Mouse (Mus musculus) hindlimb bud, embryonic 11.5 days (tissue): ENCODE results near the gene Pfpl.

ENCODE experiments used
- DNase-seq: peaks from one replicate; pipeline ENCODE4 v3.0.0-alpha.2; 2012; ENCODE audit warnings: low read depth, low spot score; ENCODE audit errors: extremely low spot score

Gene Pfpl

GRCm38 (mm10) chr19:12427605-12428004 is at the start of gene Pfpl:
TSS of gene Pfpl (plus strand) at chr19:12427905.
- no peak for DNase-seq

GRCm38 (mm10) chr19:12386979-12387378 is 40.7 kb upstream of the Pfpl start, which contains the start of gene Olfr1440:
TSS of gene Olfr1440 (plus strand) at chr19:12387279.
- DNase-seq = no peak

GRCm38 (mm10) chr19:12413737-12414136 is 14.0 kb upstream of the Pfpl start:
- DNase-seq = no peak

GRCm38 (mm10) chr19:12417361-12417760 is 10.3 kb upstream of the Pfpl start, which contains the start of gene Olfr1441:
TSS of gene Olfr1441 (plus strand) at chr19:12417433.
- DNase-seq = no peak

DNA sequence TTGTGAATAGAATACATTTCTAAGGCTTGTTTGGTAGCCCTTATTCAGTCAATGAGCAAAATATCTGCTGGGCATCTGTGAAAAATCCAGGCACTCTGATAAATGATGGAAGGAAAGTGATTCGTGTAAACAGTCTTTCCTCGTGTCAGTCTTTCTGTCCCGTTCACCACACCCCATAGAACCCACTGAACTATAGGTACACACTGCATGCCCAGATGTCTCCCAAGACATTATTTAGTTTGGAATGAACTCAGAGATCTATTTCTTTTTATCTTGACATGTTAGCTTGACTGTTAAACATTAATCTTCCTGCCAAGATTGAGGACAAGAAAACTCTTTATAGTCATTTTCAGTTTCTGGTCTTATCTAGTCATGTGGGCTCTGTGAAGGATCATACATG is 9.4 kb upstream of the Pfpl start:
- DNase-seq = no peak

GRCm38 (mm10) chr19:12420555-12420954 is 7.2 kb upstream of the Pfpl start:
- DNase-seq = no peak

GRCm38 (mm10) chr19:12421680-12422079 is 6.0 kb upstream of the Pfpl start:
- no peak for DNase-seq

DNA sequence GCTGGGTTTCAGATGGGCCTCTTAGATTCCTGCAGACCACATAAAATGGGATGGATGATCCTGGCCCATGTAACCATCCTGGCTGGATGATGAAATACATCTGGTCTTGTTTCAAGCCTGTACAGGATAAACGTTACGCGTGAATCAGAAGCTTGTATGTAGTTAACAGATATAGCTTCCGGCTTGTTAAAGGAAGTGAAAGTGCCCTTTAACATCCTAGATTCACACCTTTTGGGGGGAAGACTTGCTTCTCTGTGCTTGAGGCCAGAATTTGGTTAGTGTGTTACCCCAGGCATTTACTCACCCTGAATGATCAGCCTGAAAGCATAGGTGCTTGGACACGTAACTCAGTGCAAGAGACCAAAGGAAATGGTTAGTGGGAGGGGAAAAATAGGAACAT is 604 bp upstream of the Pfpl start:
- no peak for DNase-seq

DNA sequence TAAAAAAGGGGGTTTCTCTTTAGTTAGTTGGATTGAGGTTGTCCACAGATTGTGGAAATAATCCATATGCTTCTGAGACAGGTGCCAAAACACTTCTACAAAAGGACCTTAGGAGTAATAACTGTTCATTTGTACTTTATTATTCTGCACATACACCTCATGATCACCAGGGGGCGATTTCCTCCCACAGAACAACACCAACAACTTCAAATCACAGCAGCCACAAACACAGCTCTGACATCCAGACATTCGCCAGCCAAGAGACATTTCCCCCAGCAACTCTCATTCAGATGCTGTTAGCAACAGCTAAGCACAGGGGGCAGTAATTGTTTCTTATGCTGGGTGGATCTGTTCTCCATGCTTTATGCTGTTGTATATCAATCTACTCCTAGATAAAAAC is 5.3 kb downstream of the Pfpl start:
- DNase-seq = no peak

DNA sequence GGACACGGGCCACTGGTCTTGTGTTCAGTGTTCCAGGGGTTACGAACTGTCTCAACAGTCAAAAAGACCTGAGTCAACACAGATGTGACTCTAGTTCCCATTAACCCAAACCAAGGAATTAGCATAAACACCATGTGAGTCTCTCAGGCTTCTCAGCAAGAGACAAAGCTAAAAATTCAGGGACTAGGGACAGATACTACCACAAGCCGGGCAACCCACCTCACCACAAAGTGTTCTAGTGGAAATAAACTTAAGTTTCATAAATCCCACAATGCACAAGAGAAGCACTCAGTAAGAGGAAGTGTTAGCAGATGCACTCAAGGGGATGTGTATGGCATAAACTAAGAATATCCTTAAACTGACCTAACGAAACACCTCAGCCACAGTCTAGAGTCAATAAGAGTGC is 7.3 kb downstream of the Pfpl start:
- no peak for DNase-seq

DNA sequence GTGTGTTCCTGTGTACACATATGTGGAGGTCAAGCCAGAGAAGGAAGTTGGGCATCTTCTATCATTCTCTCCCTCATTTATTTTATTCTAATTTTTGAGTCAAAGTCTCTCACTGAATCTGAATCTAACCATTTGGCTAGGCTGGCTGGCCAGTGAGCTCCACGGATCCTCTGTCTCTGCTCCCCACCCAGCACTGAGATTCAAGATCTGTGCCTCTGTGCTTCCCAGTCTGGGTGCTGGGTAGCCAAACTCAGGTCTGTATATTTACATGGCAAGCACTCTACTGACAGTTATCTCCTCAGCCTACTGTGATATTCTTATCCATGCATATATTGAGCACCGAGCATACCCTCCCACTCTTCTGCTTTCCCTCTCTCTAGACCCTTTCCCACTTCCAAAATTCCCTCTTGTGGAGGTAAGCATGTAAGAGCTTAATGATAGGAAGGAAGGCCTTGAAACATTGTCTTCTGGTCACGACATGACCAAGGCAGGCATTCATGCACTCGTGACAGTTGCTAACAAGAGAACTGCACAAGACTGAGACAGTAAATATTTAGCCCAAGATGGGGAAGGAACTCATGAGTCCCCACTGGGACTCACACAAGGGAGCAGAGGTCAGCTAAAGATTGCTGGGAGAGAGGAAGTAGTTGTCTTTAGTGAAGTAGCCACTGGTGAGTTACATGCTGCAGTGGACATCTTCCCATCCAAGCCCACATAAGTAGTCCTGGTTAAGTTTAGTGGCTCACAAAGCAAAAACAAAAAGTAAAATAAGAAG is 8.2 kb downstream of the Pfpl start:
- no peak for DNase-seq

DNA sequence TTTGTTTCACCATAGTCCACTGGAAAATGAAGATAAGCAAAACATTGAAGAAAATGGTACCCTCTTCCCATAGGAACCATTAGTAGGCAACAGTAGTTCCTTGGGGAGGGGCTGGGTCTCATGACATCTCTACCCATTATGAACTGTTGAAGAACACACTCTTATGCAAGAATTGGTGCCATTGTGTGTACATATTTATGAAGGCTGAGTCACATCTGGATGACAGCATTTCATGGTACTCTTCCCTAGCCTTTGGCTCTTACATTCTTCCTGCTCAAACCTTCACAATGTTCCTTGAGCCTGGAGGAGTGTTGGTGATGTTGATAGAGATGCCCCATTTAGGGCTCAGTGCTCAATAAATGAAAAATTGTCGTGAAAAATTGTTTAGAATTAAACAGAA is 11.9 kb downstream of the Pfpl start:
- DNase-seq = no peak

DNA sequence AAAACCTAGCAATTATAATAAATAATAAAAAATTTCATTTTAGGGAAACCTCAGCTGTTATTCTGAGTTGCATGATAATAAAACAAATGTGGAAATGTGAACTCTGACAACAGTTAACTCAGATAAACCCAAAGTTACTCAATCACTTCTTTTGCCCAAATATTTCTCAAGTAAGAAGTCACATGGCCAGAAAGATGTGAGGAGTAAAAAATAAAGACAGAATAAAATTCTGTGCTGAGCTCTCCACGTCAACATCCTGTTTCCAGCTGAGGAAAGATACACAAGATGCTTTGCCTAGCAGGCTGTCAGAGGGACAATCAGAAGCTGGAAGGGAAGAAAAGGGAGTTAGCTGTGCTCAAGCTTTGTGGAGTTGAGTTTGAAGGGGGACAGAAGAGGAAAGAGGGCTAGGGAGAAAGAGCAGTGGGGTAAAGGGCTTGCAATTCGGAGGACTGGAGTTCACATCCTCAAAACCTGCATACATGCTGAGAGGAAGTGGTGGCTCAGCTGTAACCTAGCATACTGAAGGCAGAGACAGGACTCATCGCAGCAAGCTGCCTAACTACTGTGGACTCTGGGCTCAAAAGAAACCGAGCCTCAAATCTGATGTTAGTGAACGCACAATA is 12.5 kb downstream of the Pfpl start:
- no peak for DNase-seq

DNA sequence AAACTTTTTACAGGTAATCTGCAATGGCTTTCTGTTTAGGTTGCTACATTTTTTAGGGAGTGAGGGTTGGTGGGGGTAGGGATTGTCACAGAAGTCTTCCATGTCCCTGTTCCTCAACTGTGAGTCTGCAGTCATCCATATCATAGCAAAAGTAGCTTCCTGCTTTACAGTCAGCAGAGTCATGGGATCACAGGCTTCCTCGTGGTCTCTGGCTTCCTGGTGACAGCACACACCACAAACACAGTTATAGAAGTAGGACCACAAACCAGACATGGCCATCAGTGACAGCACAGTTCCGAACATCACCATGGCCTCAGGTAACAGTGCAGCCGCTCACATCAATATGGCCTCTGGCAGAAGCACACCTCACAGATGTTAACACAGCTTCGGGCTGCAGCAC is 14.9 kb downstream of the Pfpl start:
- DNase-seq = no peak

- DNase-seq = no peak
Observed at GRCm38 (mm10) chr19:12445014-12445413, 17.3 kb downstream of the Pfpl start.

- no peak for DNase-seq
Observed at GRCm38 (mm10) chr19:12457401-12458066, 29.8 kb downstream of the Pfpl start.

DNA sequence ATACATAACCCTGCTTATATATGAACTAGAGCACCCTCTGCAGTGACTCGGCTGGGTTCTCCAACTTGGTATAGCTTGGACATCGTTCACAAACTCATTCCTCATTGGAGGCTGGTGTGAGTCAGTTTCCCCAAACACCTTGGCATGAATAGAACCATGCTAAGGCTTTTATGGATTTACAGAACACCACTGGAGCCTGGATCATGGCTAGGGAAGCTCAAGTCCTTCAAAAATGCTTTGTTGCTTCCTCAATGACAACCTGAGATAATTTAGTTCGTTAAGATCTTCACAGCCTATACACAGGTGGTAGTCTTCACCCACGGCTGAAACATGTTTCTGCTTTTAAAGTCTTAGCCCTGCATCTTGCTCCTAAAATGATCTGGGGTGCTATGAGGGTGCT is 31.8 kb downstream of the Pfpl start:
- DNase-seq = no peak

DNA sequence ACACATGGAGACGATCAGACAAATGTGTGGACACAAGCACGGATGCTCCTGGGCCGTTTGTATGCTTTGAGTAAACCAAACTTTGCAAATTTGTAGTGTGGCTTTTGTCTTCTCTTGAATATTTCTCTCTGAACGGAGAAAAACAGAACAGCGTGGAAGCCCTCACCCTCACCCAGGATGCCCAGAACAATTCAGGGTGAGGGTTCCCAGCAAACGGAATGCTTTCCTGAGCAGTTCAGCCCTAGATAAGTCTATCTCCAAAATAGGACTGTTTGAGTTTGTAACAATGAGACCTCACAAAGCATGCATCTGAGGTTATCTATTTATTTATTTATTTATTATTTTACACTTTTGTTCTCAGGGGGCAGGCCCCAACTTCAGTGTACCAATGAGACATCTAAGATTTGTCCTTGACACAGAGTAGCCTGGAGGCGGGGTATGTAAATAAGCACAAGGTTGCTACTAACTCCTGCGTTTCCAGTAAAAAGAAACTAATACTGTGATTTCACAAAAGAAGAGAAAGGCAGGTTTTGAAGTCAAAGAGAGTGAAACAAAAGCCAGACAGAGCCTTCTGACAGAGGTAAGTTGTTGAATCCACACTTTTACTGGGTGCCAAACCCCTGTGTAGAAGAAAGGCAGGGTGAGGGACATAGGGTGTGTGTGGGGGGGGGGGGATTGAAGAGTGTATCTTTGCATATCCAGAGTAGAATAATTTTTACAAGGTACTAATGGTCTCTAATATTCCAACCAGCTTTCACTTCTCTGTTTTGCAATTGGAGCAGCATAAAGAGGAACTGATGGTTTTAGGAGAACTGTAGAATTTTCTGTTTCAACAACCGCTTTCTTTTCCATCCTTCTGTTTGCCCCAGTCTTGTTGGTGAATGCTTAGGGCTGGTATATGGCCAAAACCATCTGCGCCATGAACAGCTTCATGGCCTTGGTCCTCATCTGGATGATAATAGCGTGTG is 32.9 kb downstream of the Pfpl start, which contains the start of gene Mpeg1:
Mpeg1 (plus strand) TSS at position 498 of the 968 bp plus-strand sequence.
- DNase-seq = no peak

- no peak for DNase-seq
Observed at GRCm38 (mm10) chr19:12462851-12463721, 35.4 kb downstream of the Pfpl start.

- no peak for DNase-seq
Observed at GRCm38 (mm10) chr19:12463722-12464035, 36.0 kb downstream of the Pfpl start.
